ENCODE assay signal across 12 mouse cellular contexts in the genomic region with DNA sequence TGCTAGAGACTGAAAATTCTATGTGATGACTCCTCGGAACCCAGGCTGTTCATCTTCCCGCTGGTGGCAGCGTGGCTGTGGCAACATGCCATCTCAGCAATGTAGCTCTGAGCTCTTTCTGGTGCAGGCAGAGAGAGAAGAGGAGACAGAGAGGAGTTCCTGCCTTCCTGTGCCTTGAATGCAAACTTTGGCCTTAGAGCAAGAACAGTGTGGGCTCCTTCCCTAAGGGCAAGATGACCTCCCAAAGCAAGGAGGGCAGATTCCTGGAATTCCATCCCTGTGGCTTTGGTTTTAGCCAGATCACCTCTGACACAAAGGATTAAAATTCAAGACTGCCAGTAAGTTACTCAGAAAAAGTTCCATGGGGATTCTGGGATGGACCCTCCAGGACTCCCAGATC. TPM values are rescaled to one million over a fixed set of nuclear protein-coding genes. Genes with fewer than 3 reads are reported as not detected.
DNase-seq lines count a peak whose midpoint lies in the region; ATAC-seq and TF ChIP-seq lines count a peak whose summit lies in the region.
"Had no signal": no experiment of that assay in that cellular context is flagged by ENCODE, and none has a peak within 500 bp of the region (broad histone marks: within the 10 kb centered on the region; RNA-seq: fewer than 3 reads in every experiment).

No protein-coding gene starts in this region.

- H3K27ac ChIP-seq in ES-E14 (ENCODE audit: insufficient read depth, low read depth, low read length, poor library complexity, severe bottlenecking), result peak overlapping the region; percentile 55
- H3K27ac ChIP-seq in kidney, embryonic 15.5 days, result peak overlapping the region; percentile 29; the same call in 1 of the 2 replicates
- no peak overlapping the region for H3K27ac ChIP-seq in liver, postnatal 0 days (ENCODE audit: low read depth)

- in situ Hi-C loops in ES-E14 (cut with MboI; ENCODE audit: low sequenced_read_pairs in 2 of 2, unreplicated experiment in 2 of 2), result no loop called here

- no peaks in the 10 kb centered on the region for H3K9me3 ChIP-seq in ES-E14 (ENCODE audit: control insufficient read depth, insufficient read depth, low read depth, low read length)
- H3K9me3 ChIP-seq in kidney, embryonic 15.5 days (replicated peaks), result no peaks in the 10 kb centered on the region
- no peaks in the 10 kb centered on the region for H3K9me3 ChIP-seq in liver, postnatal 0 days (ENCODE audit: low read length)

- H3K27me3 ChIP-seq in kidney, embryonic 15.5 days, result no peaks in the 10 kb centered on the region
- no peaks in the 10 kb centered on the region for H3K27me3 ChIP-seq in liver, postnatal 0 days (ENCODE audit: insufficient read depth, low read length)

- H3K4me1 ChIP-seq in ES-E14 (ENCODE audit: control insufficient read depth in 2 of 2, insufficient read depth in 2 of 2, low read length in 2 of 2, poor library complexity in 1 of 2), result peaks cover 3 to 14% of the 10 kb centered on the region in 2 experiments; a peak in 3 of 4 replicates
- peaks cover 17% of the 10 kb centered on the region for H3K4me1 ChIP-seq in kidney, embryonic 15.5 days
- no peaks in the 10 kb centered on the region for H3K4me1 ChIP-seq in liver, postnatal 0 days (ENCODE audit: insufficient read depth)

- H3K36me3 ChIP-seq in ES-E14 (ENCODE audit: control insufficient read depth, insufficient read depth, low read length, poor library complexity, severe bottlenecking), result no peaks in the 10 kb centered on the region
- H3K36me3 ChIP-seq in kidney, embryonic 15.5 days, result no peaks in the 10 kb centered on the region
- no peaks in the 10 kb centered on the region for H3K36me3 ChIP-seq in liver, postnatal 0 days (replicated peaks; ENCODE audit: insufficient read depth, low read length)

- H3K9ac ChIP-seq in ES-E14 (ENCODE audit: insufficient read depth, low read depth, low read length, poor library complexity, severe bottlenecking), result no peak overlapping the region
- H3K9ac ChIP-seq in kidney, embryonic 15.5 days, result no peak overlapping the region
- no peak overlapping the region for H3K9ac ChIP-seq in liver, postnatal 0 days (replicated peaks)

- peak; percentile 87 for DNase-seq in heart, adult 11 months
- no peak for DNase-seq in heart, postnatal 36 days
- DNase-seq in ES-E14 (ENCODE audit: low read depth, low spot score), result peak; percentile 63
- peak; percentile 72 for DNase-seq in brain, adult 2 months (ENCODE audit: low read depth, low spot score)
- no peak for DNase-seq in liver, postnatal 0 days
- DNase-seq in thymus, postnatal 0 days (ENCODE audit: low spot score), result no peak
- DNase-seq: right cerebral cortex, postnatal 25 days; thymus, adult 2 months had no signal

- no peak overlapping the region for H3K4me2 ChIP-seq in kidney, embryonic 15.5 days
- no peak overlapping the region for H3K4me2 ChIP-seq in liver, postnatal 0 days (ENCODE audit: low read depth, low read length)

- H3K4me3 ChIP-seq in ES-E14 (ENCODE audit: insufficient read depth in 1 of 2, low read depth in 1 of 2, low read length in 2 of 2, poor library complexity in 1 of 2, severe bottlenecking in 1 of 2), result no peak overlapping the region
- no peak overlapping the region for H3K4me3 ChIP-seq in kidney, embryonic 15.5 days (replicated peaks)
- no peak overlapping the region for H3K4me3 ChIP-seq in liver, postnatal 0 days (ENCODE audit: low read depth, low read length)

- 63% methylated on average over 3 of the region's 3 CpGs for WGBS in kidney, embryonic 15.5 days
- 62% methylated on average over 3 of the region's 3 CpGs for WGBS in liver, postnatal 0 days (ENCODE audit: insufficient replicate concordance)

- intact Hi-C loops in heart, postnatal 36 days (cut with DNase I), result no loop called here

- peak; percentile 71 for ATAC-seq in kidney, embryonic 15.5 days (replicated peaks; ENCODE audit: low FRiP score)
- no peak for ATAC-seq in liver, postnatal 0 days
- no peak for ATAC-seq in megakaryocyte, adult 5-6 weeks (ENCODE audit: poor library complexity, severe bottlenecking)
- ATAC-seq: forebrain, embryonic 16.5 days had no signal

- TF ChIP-seq CTCF in liver, postnatal 0 days (IDR thresholded peaks at IDR 0.05; ENCODE audit: low read depth), result no peak

- TF ChIP-seq EP300 in liver, postnatal 0 days (IDR thresholded peaks at IDR 0.05; ENCODE audit: low read depth), result no peak

TF ChIP-seq in ES-E14, 5 proteins besides CTCF, POLR2A, EP300 and RAD21:
- no peak for TF ChIP-seq ZC3H11A (IDR thresholded peaks at IDR 0.05; ENCODE audit: borderline replicate concordance, low read depth, low read length)
- TF ChIP-seq HCFC1 (IDR thresholded peaks at IDR 0.05; ENCODE audit: borderline replicate concordance, insufficient read depth, low read length), result no peak
- TF ChIP-seq MAFK (IDR thresholded peaks at IDR 0.05; ENCODE audit: insufficient read depth, low read depth, low read length), result no peak
- no peak; the same call in 1 of the 2 replicates for TF ChIP-seq CHD2 (IDR thresholded peaks at IDR 0.05; ENCODE audit: low read depth, low read length)
- no peak for TF ChIP-seq ZNF384 (IDR thresholded peaks at IDR 0.05; ENCODE audit: low read depth, low read length)

RNA-seq across cellular contexts. Expression of a gene that starts 40.4 kb away (rescaled TPM):
- 1 to 10 TPM; 7.6 to 7.7 TPM for total RNA-seq in heart, postnatal 36 days (2021)
- total RNA-seq in ES-E14 (2012; rRNA removed), result 1.2 and 1.8 TPM in 2 replicates
- polyA plus RNA-seq in kidney, embryonic 15.5 days (2015; fragmentation: Nextera tagmentation; extraction: Ambion mirVana), result 9.6 and 11.2 TPM in 2 replicates
- polyA plus RNA-seq in liver, postnatal 0 days (2015; fragmentation: Nextera tagmentation; extraction: Ambion mirVana), result 0.18 and 0.27 TPM in 2 replicates
- 0.16 and 0.64 TPM in 2 replicates for total RNA-seq in megakaryocyte, adult 5-6 weeks (2015)
- total RNA-seq in megakaryocyte, adult 5-6 weeks (2017), result 0.04 and 0.41 TPM in 2 replicates
- 0.91 and 1.3 TPM in 2 replicates for polyA plus RNA-seq in thymus, postnatal 0 days (2015; fragmentation: Nextera tagmentation; extraction: Ambion mirVana)
- total RNA-seq: MEL had no signal

Comparison
In these comparisons a context has a peak if more than half of its experiments do, and no peak if none do; other contexts are left out.
1. DNase-seq: peak in heart, adult 11 months (single experiment), ES-E14 (single experiment) and brain, adult 2 months (single experiment); none in heart, postnatal 36 days (0 of 2), liver, postnatal 0 days (single experiment) and thymus, postnatal 0 days (single experiment).